Comparison of ENCODE assay signal across 11 mouse cellular contexts in genomic region chr12:31905696-31906551, GRCm38 (mm10). TPM values are rescaled to one million over a fixed set of nuclear protein-coding genes. Genes with fewer than 3 reads are reported as not detected.
DNase-seq lines count a peak whose midpoint lies in the region; ATAC-seq and TF ChIP-seq lines count a peak whose summit lies in the region.
"Had no signal": no experiment of that assay in that cellular context is flagged by ENCODE, and none has a peak within 500 bp of the region (broad histone marks: within the 10 kb centered on the region; RNA-seq: fewer than 3 reads in every experiment).

No protein-coding gene starts in this region.

- H3K4me2 ChIP-seq in liver, embryonic 12.5 days = no peak overlapping the region
- no peak overlapping the region for H3K4me2 ChIP-seq in liver, postnatal 0 days (ENCODE audit: low read depth, low read length)
- no peak overlapping the region for H3K4me2 ChIP-seq in embryonic facial prominence, embryonic 11.5 days (ENCODE audit: low read depth, low read length)
- no peak overlapping the region for H3K4me2 ChIP-seq in hindbrain, postnatal 0 days (ENCODE audit: low read depth, low read length)

- no peak overlapping the region for H3K4me3 ChIP-seq in liver, embryonic 12.5 days
- no peak overlapping the region for H3K4me3 ChIP-seq in liver, postnatal 0 days (ENCODE audit: low read depth, low read length)
- H3K4me3 ChIP-seq in embryonic facial prominence, embryonic 11.5 days (ENCODE audit: low read depth, low read length) = no peak overlapping the region
- no peak overlapping the region for H3K4me3 ChIP-seq in hindbrain, postnatal 0 days (ENCODE audit: low read length)

- no peak for TF ChIP-seq CTCF in liver, postnatal 0 days (IDR thresholded peaks at IDR 0.05; ENCODE audit: low read depth)
- TF ChIP-seq CTCF in hindbrain, postnatal 0 days (IDR thresholded peaks at IDR 0.05; ENCODE audit: low read depth) = peak; percentile 32; the same call in 1 of the 2 replicates

- no peak for TF ChIP-seq EP300 in liver, postnatal 0 days (IDR thresholded peaks at IDR 0.05; ENCODE audit: low read depth)

- H3K9me3 ChIP-seq in liver, embryonic 12.5 days (replicated peaks) = no peaks in the 10 kb centered on the region
- H3K9me3 ChIP-seq in liver, postnatal 0 days (ENCODE audit: low read length) = no peaks in the 10 kb centered on the region
- H3K9me3 ChIP-seq in embryonic facial prominence, embryonic 11.5 days (replicated peaks; ENCODE audit: control insufficient read depth, low read length) = no peaks in the 10 kb centered on the region
- H3K9me3 ChIP-seq in hindbrain, postnatal 0 days (ENCODE audit: low read length) = no peaks in the 10 kb centered on the region

- no peaks in the 10 kb centered on the region for H3K27me3 ChIP-seq in liver, embryonic 12.5 days (replicated peaks)
- H3K27me3 ChIP-seq in liver, postnatal 0 days (ENCODE audit: insufficient read depth, low read length) = no peaks in the 10 kb centered on the region
- H3K27me3 ChIP-seq in embryonic facial prominence, embryonic 11.5 days (ENCODE audit: control insufficient read depth, insufficient read depth, low read length) = no peaks in the 10 kb centered on the region
- H3K27me3 ChIP-seq in hindbrain, postnatal 0 days (ENCODE audit: insufficient read depth, low read length) = no peaks in the 10 kb centered on the region

- 40% methylated on average over 6 of the region's 6 CpGs for WGBS in liver, embryonic 12.5 days (ENCODE audit: insufficient replicate concordance)
- 65% methylated on average over 6 of the region's 6 CpGs for WGBS in liver, postnatal 0 days (ENCODE audit: insufficient replicate concordance)
- WGBS in embryonic facial prominence, embryonic 11.5 days = 33% methylated on average over 6 of the region's 6 CpGs
- 20% methylated on average over 6 of the region's 6 CpGs for WGBS in hindbrain, postnatal 0 days

- no peak for DNase-seq in liver, postnatal 0 days
- DNase-seq in embryonic facial prominence, embryonic 11.5 days (ENCODE audit: low spot score) = peak; percentile 38
- DNase-seq in hindbrain, postnatal 0 days (ENCODE audit: low spot score) = peak; percentile 77
- peak; percentile 34 for DNase-seq in retina, embryonic 14.5 days (ENCODE audit: low spot score)
- DNase-seq in spleen, postnatal 36 days (ENCODE audit: low spot score in 2 of 2) = no peak
- no peak for DNase-seq in kidney, postnatal 36 days
- DNase-seq: gastrocnemius, postnatal 14 days; kidney, postnatal 10 days; lung, adult 2 months had no signal

- peaks cover 6% of the 10 kb centered on the region; the same call in 1 of the 2 replicates for H3K36me3 ChIP-seq in liver, embryonic 12.5 days
- no peaks in the 10 kb centered on the region; the same call in 1 of the 2 replicates for H3K36me3 ChIP-seq in liver, postnatal 0 days (replicated peaks; ENCODE audit: insufficient read depth, low read length)
- H3K36me3 ChIP-seq in embryonic facial prominence, embryonic 11.5 days (replicated peaks; ENCODE audit: control insufficient read depth, insufficient read depth, low read depth, low read length) = no peaks in the 10 kb centered on the region
- H3K36me3 ChIP-seq in hindbrain, postnatal 0 days (ENCODE audit: insufficient read depth, low read length) = no peaks in the 10 kb centered on the region

- no peak overlapping the region for H3K9ac ChIP-seq in liver, embryonic 12.5 days
- H3K9ac ChIP-seq in liver, postnatal 0 days (replicated peaks) = no peak overlapping the region
- H3K9ac ChIP-seq in embryonic facial prominence, embryonic 11.5 days (replicated peaks; ENCODE audit: low read length) = no peak overlapping the region
- peak overlapping the region; percentile 30; the same call in 1 of the 2 replicates for H3K9ac ChIP-seq in hindbrain, postnatal 0 days (replicated peaks; ENCODE audit: low read length)

- H3K27ac ChIP-seq in liver, embryonic 12.5 days = 0 out of 2 replicates have a peak overlapping the region, but pooled peaks have one; percentile 2
- H3K27ac ChIP-seq in liver, postnatal 0 days (ENCODE audit: low read depth) = no peak overlapping the region
- H3K27ac ChIP-seq in embryonic facial prominence, embryonic 11.5 days (replicated peaks; ENCODE audit: low read depth, low read length) = no peak overlapping the region
- H3K27ac ChIP-seq in hindbrain, postnatal 0 days = peak overlapping the region; percentile 83

- H3K4me1 ChIP-seq in liver, embryonic 12.5 days = peaks cover 24% of the 10 kb centered on the region
- no peaks in the 10 kb centered on the region for H3K4me1 ChIP-seq in liver, postnatal 0 days (ENCODE audit: insufficient read depth)
- no peaks in the 10 kb centered on the region for H3K4me1 ChIP-seq in embryonic facial prominence, embryonic 11.5 days (ENCODE audit: control insufficient read depth, insufficient read depth, low read length)
- peaks cover 15% of the 10 kb centered on the region for H3K4me1 ChIP-seq in hindbrain, postnatal 0 days (ENCODE audit: insufficient read depth, low read length)

- peak; percentile 77 for ATAC-seq in liver, embryonic 12.5 days
- ATAC-seq in liver, postnatal 0 days = no peak
- no peak; the same call in 1 of the 2 replicates for ATAC-seq in embryonic facial prominence, embryonic 11.5 days (replicated peaks; ENCODE audit: insufficient number of reproducible peaks, low FRiP score, low TSS enrichment, low read depth)
- peak; percentile 94 for ATAC-seq in hindbrain, postnatal 0 days
- ATAC-seq in erythroblast, adult 5-6 weeks (replicated peaks; ENCODE audit: low FRiP score, poor library complexity, severe bottlenecking) = no peak

RNA-seq across cellular contexts. Expression of gene Hbp1, which starts 44.4 kb away (rescaled TPM):
- polyA plus RNA-seq in liver, embryonic 12.5 days (2016; fragmentation: Nextera tagmentation; extraction: Ambion mirVana) = 33.7 and 36.6 TPM in 2 replicates
- 47.3 and 50.1 TPM in 2 replicates for polyA plus RNA-seq in liver, postnatal 0 days (2015; fragmentation: Nextera tagmentation; extraction: Ambion mirVana)
- 129 and 137 TPM in 2 replicates for polyA plus RNA-seq in embryonic facial prominence, embryonic 11.5 days (2014; fragmentation: Nextera tagmentation; extraction: Ambion mirVana)
- total RNA-seq in hindbrain, postnatal 0 days (2014; rRNA removed) = 49.7 and 50.5 TPM in 2 replicates
- 40.3 and 41.9 TPM in 2 replicates for polyA plus RNA-seq in hindbrain, postnatal 0 days (2015; fragmentation: Nextera tagmentation; extraction: Ambion mirVana)
- total RNA-seq in erythroblast, adult 5-6 weeks (2015; ENCODE audit: low replicate concordance) = 323 and 325 TPM in 2 replicates
- 332 and 347 TPM in 2 replicates for total RNA-seq in erythroblast, adult 5-6 weeks (2017; ENCODE audit: low replicate concordance)

Comparison
In these comparisons a context has a peak if more than half of its experiments do, and no peak if none do; other contexts are left out.
1. ATAC-seq: peak in liver, embryonic 12.5 days (single experiment) and hindbrain, postnatal 0 days (single experiment); none in liver, postnatal 0 days (single experiment), embryonic facial prominence, embryonic 11.5 days (single experiment) and erythroblast, adult 5-6 weeks (single experiment).
2. H3K27ac ChIP-seq: peak in liver, embryonic 12.5 days (single experiment) and hindbrain, postnatal 0 days (single experiment); none in liver, postnatal 0 days (single experiment) and embryonic facial prominence, embryonic 11.5 days (single experiment).
3. DNase-seq: peak in embryonic facial prominence, embryonic 11.5 days (single experiment), hindbrain, postnatal 0 days (single experiment) and retina, embryonic 14.5 days (single experiment); none in liver, postnatal 0 days (single experiment), spleen, postnatal 36 days (0 of 2) and kidney, postnatal 36 days (0 of 2).